Mouse (Mus musculus) stomach, postnatal 0 days (tissue): ENCODE measurements around the gene Scube3. TPM values are rescaled to one million over a fixed set of nuclear protein-coding genes. Genes with fewer than 3 reads are reported as not detected.

Source experiments
- ATAC-seq: fragments of 200-750 bp; cut with Nextera tagmentation; 2 replicates; pipeline ENCODE4 v1.8.0; 2017; ENCODE audit not compliant: low FRiP score, low TSS enrichment
- DNase-seq: peaks from one replicate; pipeline ENCODE4 v3.0.0-alpha.2; 2016; ENCODE audit warnings: low spot score
- H3K27ac ChIP-seq: fragments of 300-500 bp; sonication (generic); replicated peaks from 2 replicates; pipeline ENCODE4 v1.5.1; 2014; ENCODE audit warnings: mild to moderate bottlenecking, control low read depth
- H3K27me3 ChIP-seq: fragments of 300-500 bp; sonication (generic); 2 replicates; pipeline ENCODE4 v1.6.1; 2014; ENCODE audit warnings: low read length; ENCODE audit not compliant: control insufficient read depth, insufficient read depth
- H3K36me3 ChIP-seq: fragments of 300-500 bp; sonication (generic); 2 replicates; pipeline ENCODE4 v1.6.1; 2014; ENCODE audit warnings: low read length, mixed read lengths; ENCODE audit not compliant: control insufficient read depth, insufficient read depth
- H3K4me1 ChIP-seq: fragments of 300-500 bp; sonication (generic); replicated peaks from 2 replicates; pipeline ENCODE4 v1.6.1; 2014; ENCODE audit warnings: antibody characterized with exemption; ENCODE audit not compliant: control insufficient read depth, insufficient read depth
- H3K4me2 ChIP-seq: fragments of 300-500 bp; sonication (generic); replicated peaks from 2 replicates; pipeline ENCODE4 v1.6.1; 2014; ENCODE audit warnings: low read depth, mild to moderate bottlenecking, control low read depth, moderate library complexity
- H3K4me3 ChIP-seq: fragments of 300-500 bp; sonication (generic); 2 replicates; pipeline ENCODE4 v1.5.1; 2014; ENCODE audit warnings: low read depth, low read length, control low read depth
- H3K9ac ChIP-seq: fragments of 300-500 bp; sonication (generic); 2 replicates; pipeline ENCODE4 v1.6.1; 2014; ENCODE audit warnings: mild to moderate bottlenecking, low read length, control low read depth, mixed read lengths
- H3K9me3 ChIP-seq: fragments of 300-500 bp; sonication (generic); 2 replicates; pipeline ENCODE4 v1.6.1; 2016; ENCODE audit warnings: low read length; ENCODE audit not compliant: control insufficient read depth
- CTCF ChIP-seq: IDR thresholded peaks from 2 replicates; pipeline ENCODE4 v1.5.1; 2016; ENCODE audit warnings: antibody characterized with exemption, low read depth, mild to moderate bottlenecking, moderate library complexity
- EP300 ChIP-seq: optimal IDR thresholded peaks from 2 replicates; pipeline ENCODE3; 2016; ENCODE audit warnings: antibody characterized with exemption
- WGBS: fragments of 180-500 bp; shearing (Covaris S2); extraction: QIAGEN DNeasy Blood & Tissue Kit; methylation state at CpG from one replicate; pipeline ENCODE4 v1.1.7; 2014; 5-methylcytosine and 5-hydroxymethylcytosine counted together
- polyA plus RNA-seq: library from polyadenylated mRNA; unstranded; fragments of >200 nt; fragmentation: Nextera tagmentation; extraction: Ambion mirVana; gene quantifications from 2 replicates; pipeline ENCODE4 v1.2.1, GENCODE M21; 2015

The Scube3 gene
- polyA plus RNA-seq, 1 experiment from 2014 or later: 0.64 TPM

DNA sequence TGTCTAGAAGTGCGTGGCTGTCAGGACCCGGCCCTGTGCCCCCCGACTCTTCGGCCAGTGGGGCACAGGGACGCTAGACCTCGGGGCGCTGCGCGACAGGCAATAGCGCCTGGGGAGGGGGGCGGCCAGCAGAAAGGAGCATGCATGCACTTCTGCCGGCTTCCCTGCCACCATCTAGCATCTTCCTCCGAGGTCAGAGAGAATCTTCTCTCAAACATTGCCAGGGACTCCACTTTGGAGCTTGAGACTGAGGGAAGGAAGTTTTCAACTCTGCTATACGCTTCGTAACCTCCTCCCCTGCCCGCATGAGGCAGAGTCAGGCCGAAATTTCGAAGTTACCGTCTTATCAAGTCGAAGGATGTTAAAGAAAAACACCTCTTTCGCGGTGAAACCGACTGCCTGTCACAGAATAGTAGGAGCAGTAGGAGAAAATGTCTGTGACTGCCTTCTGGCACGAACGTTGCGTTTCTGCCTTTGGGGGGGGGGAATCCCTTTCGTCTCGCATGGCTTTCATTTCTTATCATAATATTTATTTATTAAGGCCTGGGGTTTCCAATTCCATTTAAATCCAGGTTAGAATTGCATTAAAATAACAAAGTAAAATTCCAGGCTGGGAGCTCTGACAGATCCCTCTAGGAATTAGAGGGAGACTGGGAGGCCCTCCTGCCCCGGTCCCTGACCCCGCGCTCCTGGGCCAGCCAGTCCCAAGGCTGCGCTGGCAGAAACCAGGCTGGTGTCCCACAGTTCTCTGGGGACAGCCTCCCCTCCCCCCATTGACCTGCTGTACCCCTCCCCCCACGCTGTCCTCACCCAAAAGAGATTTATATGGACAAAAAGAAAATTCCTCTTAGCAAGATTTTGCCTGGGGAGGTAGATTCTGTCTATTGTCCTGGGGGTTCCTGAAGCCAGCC, 1.0 kb downstream of the Scube3 start:
- DNase-seq: no peak
- no peak for TF ChIP-seq EP300
- no peak for TF ChIP-seq CTCF
- Histone ChIP-seq H3K4me3 (peak overlapping the region; percentile 59), H3K27me3 (peaks cover 2% of the 10 kb centered on the region; the same call in 1 of the 2 replicates), H3K27ac (no peak overlapping the region), H3K36me3 (no peaks in the 10 kb centered on the region), H3K4me2 (peak overlapping the region; percentile 99), H3K9ac (peak overlapping the region; percentile 52), H3K9me3 (no peaks in the 10 kb centered on the region), H3K4me1 (peaks cover 5% of the 10 kb centered on the region; the same call in 1 of the 2 replicates)
- WGBS: 3% methylated on average over 33 of the region's 33 CpGs
- no peak for ATAC-seq

DNA sequence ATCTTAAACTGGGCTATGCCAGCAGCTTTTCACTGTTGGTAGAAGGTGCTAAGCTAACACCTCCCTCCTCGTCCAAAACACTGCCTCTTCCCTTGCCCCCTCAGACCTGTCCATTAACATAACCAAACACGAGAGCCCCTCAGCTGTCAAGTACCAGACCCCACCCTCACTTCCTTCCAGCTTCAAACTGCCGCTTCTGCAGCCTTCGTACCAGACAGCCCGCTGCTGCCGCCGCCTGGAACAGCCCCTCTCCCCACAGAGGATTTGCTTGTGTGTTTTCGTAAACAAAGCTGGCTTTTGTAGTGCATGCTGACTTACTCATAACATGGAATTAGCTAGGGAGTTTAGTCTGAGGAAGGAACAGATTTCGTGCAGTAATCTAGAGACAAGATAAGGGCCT, 1.8 kb downstream of the Scube3 start:
- H3K4me1 ChIP-seq: peaks cover 5% of the 10 kb centered on the region; the same call in 1 of the 2 replicates

DNA sequence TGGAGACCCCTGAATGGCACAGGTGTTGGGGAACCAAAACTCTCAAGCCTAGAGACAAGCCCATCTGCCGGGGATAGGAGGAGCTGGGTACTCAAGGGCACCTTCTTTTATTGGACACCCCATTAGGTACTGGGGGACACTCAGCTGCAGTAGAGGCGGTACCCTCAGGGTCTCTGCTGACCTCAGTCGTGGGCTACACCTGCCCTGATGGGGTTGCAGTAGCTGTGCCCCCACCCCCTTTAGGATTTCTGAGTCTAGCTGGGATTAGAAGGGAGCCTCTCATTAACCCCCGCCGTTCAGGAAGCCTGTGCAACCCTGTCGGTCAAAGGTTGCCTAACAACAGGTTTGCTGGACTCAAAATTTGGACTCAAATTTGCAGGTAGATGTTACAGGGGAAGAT, 2.3 kb downstream of the Scube3 start:
- Histone ChIP-seq H3K4me1 (peaks cover 5% of the 10 kb centered on the region; the same call in 1 of the 2 replicates), H3K9me3 (no peaks in the 10 kb centered on the region), H3K9ac (no peak overlapping the region), H3K4me3 (no peak overlapping the region), H3K36me3 (no peaks in the 10 kb centered on the region), H3K4me2 (no peak overlapping the region), H3K27me3 (peaks cover 2% of the 10 kb centered on the region; the same call in 1 of the 2 replicates), H3K27ac (no peak overlapping the region)
- TF ChIP-seq CTCF (no peak), EP300 (no peak)
- DNase-seq (no peak), ATAC-seq (no peak)
- 34% methylated on average over 6 of the region's 6 CpGs for WGBS

More for the DNA sequence above, 1.8 kb downstream of the Scube3 start:
- H3K4me3 ChIP-seq: no peak overlapping the region; the same call in 1 of the 2 replicates
- ATAC-seq (no peak), DNase-seq (no peak)
- no peaks in the 10 kb centered on the region for H3K36me3 ChIP-seq
- no peaks in the 10 kb centered on the region for H3K9me3 ChIP-seq
- WGBS: 18% methylated on average over 9 of the region's 9 CpGs
- H3K4me2 ChIP-seq: no peak overlapping the region; the same call in 1 of the 2 replicates
- TF ChIP-seq CTCF: no peak
- TF ChIP-seq EP300: no peak
- no peak overlapping the region for H3K9ac ChIP-seq
- peaks cover 2% of the 10 kb centered on the region; the same call in 1 of the 2 replicates for H3K27me3 ChIP-seq
- no peak overlapping the region for H3K27ac ChIP-seq

DNA sequence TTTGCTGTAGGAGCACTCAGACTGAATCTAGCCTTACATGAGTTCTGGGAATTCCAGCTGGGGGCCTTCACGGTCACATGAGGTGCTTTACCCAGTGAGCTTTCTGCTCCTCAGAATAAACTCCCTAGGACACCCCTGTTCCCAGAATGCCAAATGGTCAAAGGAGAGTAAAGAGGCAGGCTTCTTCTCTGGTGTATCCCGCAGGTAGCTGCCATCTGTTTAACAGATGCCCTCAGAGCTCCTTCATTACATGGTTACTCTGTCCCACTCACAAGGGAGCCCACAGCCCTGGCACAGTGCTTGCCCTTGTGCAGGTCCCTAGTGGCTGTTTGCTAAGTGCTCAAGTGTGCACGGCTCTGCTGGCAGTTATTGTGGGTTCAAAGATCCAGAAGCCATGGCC, 6.3 kb downstream of the Scube3 start:
- Histone ChIP-seq H3K4me3 (no peak overlapping the region), H3K36me3 (no peaks in the 10 kb centered on the region), H3K4me2 (no peak overlapping the region), H3K9me3 (no peaks in the 10 kb centered on the region), H3K27ac (no peak overlapping the region), H3K27me3 (peaks cover 2% of the 10 kb centered on the region; the same call in 1 of the 2 replicates), H3K4me1 (0 out of 2 replicates have a peak, but pooled peaks cover under 1% of the 10 kb centered on the region), H3K9ac (no peak overlapping the region)
- 79% methylated on average over 3 of the region's 3 CpGs for WGBS
- TF ChIP-seq EP300 (no peak), CTCF (no peak)
- ATAC-seq (no peak), DNase-seq (no peak)

DNA sequence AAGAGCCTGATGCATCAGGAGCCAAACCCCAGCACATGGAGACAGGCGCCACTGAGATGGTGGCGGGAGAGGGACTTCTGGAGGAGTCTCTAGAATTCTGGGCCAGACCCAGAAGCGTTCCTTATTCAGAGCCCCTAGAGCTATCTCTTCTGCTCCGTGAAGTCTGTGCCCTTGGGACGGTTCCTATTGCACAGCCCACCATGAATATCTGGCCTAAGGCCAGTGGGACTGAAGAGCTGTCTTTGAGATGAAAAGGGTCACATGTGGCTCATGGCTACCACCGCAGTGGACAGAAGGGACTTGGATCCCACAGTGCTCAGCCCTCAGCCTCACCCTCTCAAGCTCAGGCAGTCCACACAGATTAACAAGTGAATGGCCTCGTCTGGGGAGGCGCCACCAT, 7.8 kb downstream of the Scube3 start:
- no peak overlapping the region for H3K9ac ChIP-seq
- H3K4me1 ChIP-seq: no peaks in the 10 kb centered on the region
- H3K36me3 ChIP-seq: no peaks in the 10 kb centered on the region
- H3K4me2 ChIP-seq: no peak overlapping the region
- H3K9me3 ChIP-seq: no peaks in the 10 kb centered on the region
- no peak overlapping the region for H3K4me3 ChIP-seq
- TF ChIP-seq EP300 (no peak), CTCF (no peak)
- ATAC-seq: no peak
- 62% methylated on average over 8 of the region's 8 CpGs for WGBS
- H3K27ac ChIP-seq: no peak overlapping the region
- H3K27me3 ChIP-seq: no peaks in the 10 kb centered on the region
- no peak for DNase-seq

DNA sequence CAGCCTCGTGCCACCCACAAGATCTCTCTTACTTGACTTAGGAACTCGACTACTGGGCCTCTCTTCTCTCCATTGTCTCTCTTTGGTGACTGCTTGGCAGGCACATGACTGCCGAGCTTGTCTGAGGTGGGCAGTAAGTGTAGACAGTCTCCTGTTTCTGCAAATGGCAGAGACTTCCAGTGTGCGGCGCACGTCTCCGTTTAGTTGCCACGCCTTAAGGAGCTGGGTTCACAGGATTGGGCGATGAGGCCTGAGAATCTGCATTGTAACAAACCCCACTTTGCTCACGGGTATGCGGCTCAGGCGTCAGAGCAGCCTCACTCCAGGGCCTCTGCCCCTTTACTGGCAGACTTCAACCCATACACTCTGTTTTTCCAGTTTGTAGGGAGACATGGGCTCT, 8.5 kb downstream of the Scube3 start:
- WGBS: 82% methylated on average over 12 of the region's 12 CpGs
- DNase-seq (no peak), ATAC-seq (no peak)
- H3K27me3 ChIP-seq: no peaks in the 10 kb centered on the region
- no peaks in the 10 kb centered on the region for H3K9me3 ChIP-seq
- H3K4me1 ChIP-seq: no peaks in the 10 kb centered on the region
- TF ChIP-seq EP300 (no peak), CTCF (no peak)
- H3K36me3 ChIP-seq: no peaks in the 10 kb centered on the region
- H3K9ac ChIP-seq: no peak overlapping the region
- H3K27ac ChIP-seq: no peak overlapping the region
- H3K4me2 ChIP-seq: no peak overlapping the region
- no peak overlapping the region for H3K4me3 ChIP-seq
